Mouse (Mus musculus): Measurements from ENCODE around the gene Fam186b. TPM values are rescaled to one million over a fixed set of nuclear protein-coding genes. Genes with fewer than 3 reads are reported as not detected.
A peak's percentile ranks its signal among the peaks of the same experiment; 100 is the strongest.

The Fam186b gene
- total and polyA plus RNA-seq, 3 experiments, result 0.11 TPM; not detected in 2

DNA sequence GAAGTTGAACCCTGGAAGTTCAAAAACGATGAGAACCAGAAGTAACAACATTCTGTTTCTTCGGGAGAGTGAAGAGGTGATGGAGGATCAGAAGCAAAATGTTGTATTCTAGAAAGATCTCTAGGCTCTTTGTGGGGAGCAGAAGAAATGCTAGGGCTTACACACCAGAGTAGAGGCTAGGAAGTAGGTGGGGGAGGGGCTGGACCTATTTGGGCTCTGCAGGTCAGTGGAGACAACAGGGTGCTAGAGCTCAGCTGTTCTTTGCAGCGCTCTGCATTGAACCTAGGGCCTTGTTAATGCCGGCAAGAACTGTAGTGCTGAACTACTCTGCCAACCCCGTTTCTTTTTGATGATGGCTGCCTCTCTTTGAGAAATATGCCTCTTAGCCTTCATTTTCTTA lies 525 bp upstream of the Fam186b start:
- no peak overlapping the region for H3K9ac ChIP-seq (ENCODE audit: control insufficient read depth, low read depth, low read length, poor library complexity, severe bottlenecking)
- H3K4me3 ChIP-seq (ENCODE audit: control insufficient read depth in 1 of 2, insufficient read depth in 1 of 2, low read depth in 2 of 2, low read length in 2 of 2), result no peak overlapping the region
- H3K9me3 ChIP-seq (replicated peaks; ENCODE audit: insufficient read depth, low read length), result no peaks in the 10 kb centered on the region
- H3K36me3 ChIP-seq (ENCODE audit: control insufficient read depth in 1 of 2, insufficient read depth in 2 of 2, low read length in 2 of 2), result peaks cover 0 to 5% of the 10 kb centered on the region in 2 experiments; a peak in 1 of 4 replicates
- H3K79me2 ChIP-seq (ENCODE audit: control insufficient read depth, insufficient read depth, low read length, poor library complexity), result peaks cover 1% of the 10 kb centered on the region
- TF ChIP-seq E2F4 (IDR thresholded peaks at IDR 0.05; ENCODE audit: borderline replicate concordance, low read depth, low read length), result no peak
- no peak for TF ChIP-seq SMC3 (IDR thresholded peaks at IDR 0.05; ENCODE audit: low read depth, low read length)
- TF ChIP-seq ZNF384 (IDR thresholded peaks at IDR 0.05; ENCODE audit: low read depth, low read length), result no peak
- no peak for TF ChIP-seq ZC3H11A (IDR thresholded peaks at IDR 0.05; ENCODE audit: low read depth, low read length)
- no peak for TF ChIP-seq MYB (IDR thresholded peaks at IDR 0.05; ENCODE audit: low read depth, low read length)
- no peak for TF ChIP-seq MAX (IDR thresholded peaks at IDR 0.05; ENCODE audit: low read length)
- no peak for TF ChIP-seq USF1 (IDR thresholded peaks at IDR 0.05; ENCODE audit: low read depth, low read length)
- H3K27me3 ChIP-seq (ENCODE audit: control insufficient read depth in 1 of 2, insufficient read depth in 2 of 2, low read length in 2 of 2), result peaks cover 3 to 5% of the 10 kb centered on the region in 2 experiments; a peak in 3 of 4 replicates
- DNase-seq (ENCODE audit: low read depth, low spot score), result peak; percentile 26
- H3K4me1 ChIP-seq (ENCODE audit: control insufficient read depth in 1 of 2, insufficient read depth in 2 of 2, low read length in 2 of 2), result peaks cover 2 to 8% of the 10 kb centered on the region in 2 experiments; a peak in 1 of 4 replicates
- no peak overlapping the region for H3K27ac ChIP-seq (ENCODE audit: control insufficient read depth, low read depth, low read length)

DNA sequence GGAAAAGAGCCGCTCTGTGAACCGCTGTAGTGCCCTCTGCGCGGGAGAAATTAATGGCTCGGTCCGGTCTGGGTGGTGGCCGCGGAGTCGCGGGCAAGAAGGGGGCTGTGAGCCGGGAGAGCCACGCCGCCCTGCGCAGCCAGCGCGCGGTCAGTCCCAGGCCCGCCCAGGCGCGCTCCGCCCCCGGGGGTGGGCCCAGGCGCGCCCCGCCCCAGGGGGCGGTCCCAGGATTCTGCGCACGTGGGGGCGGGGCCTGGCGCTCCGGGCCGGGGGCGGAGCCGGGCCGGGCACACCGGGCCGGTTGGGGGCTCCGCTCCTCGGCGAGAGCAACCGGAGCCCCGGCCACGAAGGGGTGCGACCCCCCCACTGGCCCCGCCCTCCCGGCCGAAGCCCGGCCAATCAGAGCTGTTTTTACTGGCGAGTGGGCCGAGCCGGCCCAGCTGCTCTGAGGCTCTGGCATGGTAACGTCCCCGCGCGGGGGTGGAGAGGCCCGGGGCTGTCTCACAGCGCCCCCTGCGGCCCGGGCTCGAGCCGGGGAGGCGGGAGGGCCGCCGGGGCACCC lies 794 bp downstream of the Fam186b start, which contains the start of gene Prpf40b:
TSS of gene Prpf40b (plus strand) at position 275 of the 562 bp plus-strand sequence.
- H3K9ac ChIP-seq (ENCODE audit: control insufficient read depth, low read depth, low read length, poor library complexity, severe bottlenecking), result peak within 1 kb of the TSS; percentile 88
- peak within 1 kb of the TSS; percentile 50 for H3K27ac ChIP-seq (ENCODE audit: control insufficient read depth, low read depth, low read length)
- peaks cover 4 to 5% of the 10 kb centered on the region in 2 experiments for H3K27me3 ChIP-seq (ENCODE audit: control insufficient read depth in 1 of 2, insufficient read depth in 2 of 2, low read length in 2 of 2)
- H3K4me3 ChIP-seq (ENCODE audit: control insufficient read depth in 1 of 2, insufficient read depth in 1 of 2, low read depth in 2 of 2, low read length in 2 of 2), result peak within 1 kb of the TSS; percentile 73 to 84
- peaks cover 2 to 5% of the 10 kb centered on the region in 2 experiments; a peak in 1 of 4 replicates for H3K4me1 ChIP-seq (ENCODE audit: control insufficient read depth in 1 of 2, insufficient read depth in 2 of 2, low read length in 2 of 2)
- peaks cover 1% of the 10 kb centered on the region for H3K79me2 ChIP-seq (ENCODE audit: control insufficient read depth, insufficient read depth, low read length, poor library complexity)
- peak; percentile 93 for DNase-seq (ENCODE audit: low read depth, low spot score)
- no peaks in the 10 kb centered on the region for H3K9me3 ChIP-seq (replicated peaks; ENCODE audit: insufficient read depth, low read length)
- peaks cover 0 to 5% of the 10 kb centered on the region in 2 experiments; a peak in 1 of 4 replicates for H3K36me3 ChIP-seq (ENCODE audit: control insufficient read depth in 1 of 2, insufficient read depth in 2 of 2, low read length in 2 of 2)
- TF ChIP-seq ZC3H11A (IDR thresholded peaks at IDR 0.05; ENCODE audit: low read depth, low read length) (no peak), GABPA (IDR thresholded peaks at IDR 0.05; ENCODE audit: low read depth, low read length) (no peak), MAX (IDR thresholded peaks at IDR 0.05; ENCODE audit: low read length) (peak; percentile 56), POLR2A (IDR thresholded peaks at IDR 0.05; ENCODE audit: control insufficient read depth in 1 of 2, insufficient read depth in 1 of 2, low read depth in 1 of 2, low read length in 2 of 2, poor library complexity in 1 of 2) (peak; percentile 65 to 83; a peak in 3 of 4 replicates), CTCF (IDR thresholded peaks at IDR 0.05 in 2 of 3, conservative IDR thresholded peaks at IDR 0.05 in 1 of 3; ENCODE audit: control insufficient read depth in 1 of 3, insufficient read depth in 1 of 3, low read depth in 2 of 3, low read length in 3 of 3, poor library complexity in 1 of 3, severe bottlenecking in 1 of 3) (peak in 2 of 3 experiments; percentile 57 to 73; a peak in 5 of 6 replicates), TAL1 (IDR thresholded peaks at IDR 0.05; ENCODE audit: low read length) (no peak), UBTF (IDR thresholded peaks at IDR 0.05; ENCODE audit: borderline replicate concordance, insufficient read depth, low read depth, low read length) (no peak), ZKSCAN1 (IDR thresholded peaks at IDR 0.05; ENCODE audit: low read depth, low read length) (no peak), MAFK (IDR thresholded peaks at IDR 0.05; ENCODE audit: borderline replicate concordance, low read depth, low read length) (no peak), EP300 (IDR thresholded peaks at IDR 0.05; ENCODE audit: low read depth in 1 of 2, low read length in 2 of 2) (no peak), HCFC1 (IDR thresholded peaks at IDR 0.05; ENCODE audit: low read depth, low read length) (peak; percentile 85), SIN3A (IDR thresholded peaks at IDR 0.05; ENCODE audit: low read length) (peak; percentile 66), E2F4 (IDR thresholded peaks at IDR 0.05; ENCODE audit: borderline replicate concordance, low read depth, low read length) (no peak; the same call in 1 of the 2 replicates), ZMIZ1 (IDR thresholded peaks at IDR 0.05; ENCODE audit: low read depth, low read length) (peak; percentile 52; the same call in 1 of the 2 replicates), USF2 (IDR thresholded peaks at IDR 0.05; ENCODE audit: borderline replicate concordance in 1 of 2, insufficient read depth in 1 of 2, low read depth in 1 of 2, low read length in 2 of 2) (no peak), CHD2 (IDR thresholded peaks at IDR 0.05; ENCODE audit: low read length) (no peak), USF1 (IDR thresholded peaks at IDR 0.05; ENCODE audit: low read depth, low read length) (peak; percentile 64), KAT2A (conservative IDR thresholded peaks at IDR 0.05; ENCODE audit: low read depth, low read length) (no peak; the same call in 1 of the 2 replicates), JUND (IDR thresholded peaks at IDR 0.05; ENCODE audit: low read depth, low read length) (no peak), BHLHE40 (IDR thresholded peaks at IDR 0.05; ENCODE audit: borderline replicate concordance, low read depth, low read length) (no peak; the same call in 1 of the 2 replicates), NELFE (IDR thresholded peaks at IDR 0.05; ENCODE audit: low read depth, low read length) (peak; percentile 82), GATA1 (IDR thresholded peaks at IDR 0.05; ENCODE audit: low read depth, low read length) (no peak), TCF12 (IDR thresholded peaks at IDR 0.05; ENCODE audit: low read depth, low read length) (peak; percentile 39; the same call in 1 of the 2 replicates), ETS1 (IDR thresholded peaks at IDR 0.05; ENCODE audit: low read depth, low read length) (0 out of 2 replicates have a peak, but pooled peaks have one; percentile 21), MYB (IDR thresholded peaks at IDR 0.05; ENCODE audit: low read depth, low read length) (no peak), MYC (IDR thresholded peaks at IDR 0.05; ENCODE audit: low read depth, low read length) (no peak), NRF1 (IDR thresholded peaks at IDR 0.05; ENCODE audit: insufficient read depth, low read depth, low read length, poor library complexity, severe bottlenecking) (peak; percentile 71)
